Mouse (Mus musculus) common myeloid progenitor, adult 5-6 weeks (primary cell): ENCODE measurements around the gene Olfr1198. TPM values are rescaled to one million over a fixed set of nuclear protein-coding genes. Genes with fewer than 3 reads are reported as not detected.

ENCODE experiments used
- ATAC-seq: replicated peaks from 2 replicates; pipeline ENCODE4 v1.8.0; 2016; ENCODE audit warnings: low read depth, mild to moderate bottlenecking, moderate TSS enrichment, inconsistent platforms; ENCODE audit not compliant: poor library complexity, severe bottlenecking
- total RNA-seq: library from RNA; stranded (forward); fragments of 200-1000, 187-1606 nt; gene quantifications from 2 replicates; pipeline ENCODE4 v1.2.3, GENCODE M21; 2017

The Olfr1198 gene
- not detected in 2 replicates for total RNA-seq

DNA sequence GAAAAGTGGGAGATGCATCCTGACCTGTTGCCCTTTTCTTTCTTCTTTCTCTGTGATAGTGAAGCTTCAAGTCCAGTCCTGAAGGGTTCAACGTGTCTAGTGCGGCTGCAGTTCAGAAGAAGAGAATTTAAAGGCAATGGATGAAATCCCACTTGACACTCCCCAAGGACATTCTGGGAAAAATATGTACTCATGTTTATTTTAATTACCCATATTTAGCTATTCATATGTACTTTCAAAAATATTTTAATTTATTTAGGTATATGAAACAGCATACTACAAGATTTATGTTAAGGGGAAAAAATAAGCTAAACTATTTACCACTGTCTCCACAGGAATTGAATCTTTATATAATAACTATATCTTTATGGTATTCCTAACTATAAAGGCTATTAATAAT, at the start of gene Olfr1198:
TSS of gene Olfr1198 (minus strand) at position 101 of the 400 bp plus-strand sequence.
- ATAC-seq, result no peak

GRCm38 (mm10) chr2:88792736-88793135, 41.6 kb upstream of the Olfr1198 start, which contains the start of gene Olfr1201:
Gene Olfr1201, plus strand, starts transcription at chr2:88793036.
- ATAC-seq, result no peak

DNA sequence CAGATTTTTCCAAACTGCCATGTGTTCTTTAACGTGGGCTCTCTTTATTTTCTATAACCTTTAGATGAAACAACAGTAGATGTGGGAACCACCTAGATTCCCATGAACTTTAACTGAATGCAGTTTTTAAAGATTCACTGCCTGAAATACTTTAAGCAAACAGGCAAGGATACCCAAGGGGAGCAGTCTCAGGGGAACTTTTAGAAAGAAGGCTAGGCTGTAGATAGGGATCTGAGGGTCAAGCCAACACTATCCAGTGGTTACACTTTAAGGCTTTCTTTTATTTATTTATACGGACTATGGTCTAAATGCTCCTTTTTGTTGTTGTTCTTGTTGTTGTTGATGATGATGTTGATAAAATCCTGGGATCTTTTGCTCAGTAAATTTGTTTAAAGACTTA, 19.2 kb upstream of the Olfr1198 start, which contains the start of gene Olfr1200:
TSS of gene Olfr1200 (minus strand) at position 101 of the 400 bp plus-strand sequence.
- no peak for ATAC-seq

GRCm38 (mm10) chr2:88760369-88760768, 9.2 kb upstream of the Olfr1198 start, which contains the start of gene Olfr1199:
Gene Olfr1199, minus strand, starts transcription at chr2:88760469.
- ATAC-seq, result no peak

- ATAC-seq, result no peak
Observed at GRCm38 (mm10) chr2:88743379-88743778, 7.8 kb downstream of the Olfr1198 start.

DNA sequence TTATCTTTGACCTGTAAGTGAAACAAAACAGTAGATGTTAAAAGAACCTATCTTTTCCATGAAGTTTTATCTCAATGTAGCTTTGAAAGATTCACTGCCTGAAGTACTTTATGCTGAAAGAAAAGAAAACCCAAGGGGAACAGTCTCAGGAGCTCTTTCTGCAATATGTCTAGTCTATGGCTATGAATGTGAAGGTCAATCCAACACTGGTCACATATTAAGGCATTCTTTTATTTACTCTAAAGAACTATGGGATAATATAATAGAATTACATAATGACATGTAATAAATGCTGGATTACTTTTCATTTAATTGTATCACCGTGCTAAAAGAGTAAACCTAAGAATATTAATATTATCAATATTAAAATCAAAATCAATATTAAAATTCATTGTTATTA, 18.9 kb downstream of the Olfr1198 start, which contains the start of gene Olfr1197:
TSS of gene Olfr1197 (minus strand) at position 101 of the 400 bp plus-strand sequence.
- no peak for ATAC-seq

GRCm38 (mm10) chr2:88704497-88704896, 46.7 kb downstream of the Olfr1198 start, which contains the start of gene Olfr1196:
Gene Olfr1196, minus strand, starts transcription at chr2:88704597.
- ATAC-seq, result no peak

Other genes with a start within 250 kb of the Olfr1198 start
- not detected in 2 replicates for gene Olfr1186, start 232.8 kb downstream of the Olfr1198 start, total RNA-seq
- not detected in 2 replicates for gene Olfr1188, start 194.4 kb downstream of the Olfr1198 start, total RNA-seq
- not detected in 2 replicates for gene Olfr1189, start 164.9 kb downstream of the Olfr1198 start, total RNA-seq
- gene Olfr1191-ps1, start 110.8 kb downstream of the Olfr1198 start, total RNA-seq, result not detected in 2 replicates
- not detected in 2 replicates for gene Olfr1192-ps1, start 102.9 kb downstream of the Olfr1198 start, total RNA-seq
- not detected in 2 replicates for gene Olfr1193, start 75.7 kb downstream of the Olfr1198 start, total RNA-seq
- not detected in 2 replicates for gene Olfr1195, start 62.2 kb downstream of the Olfr1198 start, total RNA-seq
- gene Olfr1196, start 46.8 kb downstream of the Olfr1198 start, total RNA-seq, result not detected in 2 replicates
- gene Olfr1197, start 19.0 kb downstream of the Olfr1198 start, total RNA-seq, result not detected in 2 replicates
- not detected in 2 replicates for gene Olfr1199, start 9.1 kb upstream of the Olfr1198 start, total RNA-seq
- not detected in 2 replicates for gene Olfr1200, start 19.1 kb upstream of the Olfr1198 start, total RNA-seq
- not detected in 2 replicates for gene Olfr1201, start 41.7 kb upstream of the Olfr1198 start, total RNA-seq
- not detected in 2 replicates for gene Olfr1202, start 63.1 kb upstream of the Olfr1198 start, total RNA-seq
- gene Olfr1205, start 78.4 kb upstream of the Olfr1198 start, total RNA-seq, result not detected in 2 replicates
- gene Olfr1204, start 97.9 kb upstream of the Olfr1198 start, total RNA-seq, result not detected in 2 replicates
- gene Olfr1206, start 111.9 kb upstream of the Olfr1198 start, total RNA-seq, result not detected in 2 replicates
- gene Olfr1208, start 150.9 kb upstream of the Olfr1198 start, total RNA-seq, result not detected in 2 replicates
- not detected in 2 replicates for gene Olfr1209, start 163.8 kb upstream of the Olfr1198 start, total RNA-seq
- not detected in 2 replicates for gene Olfr1211, start 186.7 kb upstream of the Olfr1198 start, total RNA-seq
- not detected in 2 replicates for gene Olfr1212, start 202.6 kb upstream of the Olfr1198 start, total RNA-seq
- not detected in 2 replicates for gene Gm13762, start 228.9 kb upstream of the Olfr1198 start, total RNA-seq
- not detected in 2 replicates for gene Olfr1214, start 241.3 kb upstream of the Olfr1198 start, total RNA-seq